Mouse (Mus musculus): ENCODE data around the gene 1190005I06Rik. TPM values are rescaled to one million over a fixed set of nuclear protein-coding genes. Genes with fewer than 3 reads are reported as not detected.
"Not testable (repeated sequence)": the region's sequence is repeated elsewhere in the genome, so short reads cannot be mapped to it uniquely, and the experiment has no call there.

1190005I06Rik gene
- polyA plus RNA-seq, 1 experiment from 2014 or later = 18.1 TPM

GRCm38 (mm10) chr8:120681113-120681512, 33.7 kb upstream of the 1190005I06Rik start:
- Histone ChIP-seq H3K9ac (no peak overlapping the region), H3K27ac (no peak overlapping the region), H3K4me3 (no peak overlapping the region), H3K27me3 (replicated peaks) (no peaks in the 10 kb centered on the region), H3K4me2 (no peak overlapping the region), H3K4me1 (no peaks in the 10 kb centered on the region; the same call in 1 of the 2 replicates), H3K9me3 (no peaks in the 10 kb centered on the region), H3K36me3 (replicated peaks) (no peaks in the 10 kb centered on the region)
- no peak for ATAC-seq (replicated peaks)
- WGBS = 79% methylated on average over 10 of the region's 10 CpGs

GRCm38 (mm10) chr8:120680405-120680804, 33.0 kb upstream of the 1190005I06Rik start:
- not testable (repeated sequence) for H3K4me2 ChIP-seq; H3K4me3 ChIP-seq; H3K27ac ChIP-seq; H3K27me3 ChIP-seq (replicated peaks); H3K4me1 ChIP-seq; H3K36me3 ChIP-seq (replicated peaks); ATAC-seq (replicated peaks); H3K9me3 ChIP-seq; H3K9ac ChIP-seq
- 58% methylated on average over 7 of the region's 7 CpGs for WGBS

- no peak for ATAC-seq (replicated peaks)
- Histone ChIP-seq H3K27me3 (replicated peaks) (no peaks in the 10 kb centered on the region), H3K27ac (no peak overlapping the region), H3K4me1 (no peaks in the 10 kb centered on the region; the same call in 1 of the 2 replicates), H3K4me2 (no peak overlapping the region), H3K36me3 (replicated peaks) (no peaks in the 10 kb centered on the region), H3K4me3 (no peak overlapping the region), H3K9ac (no peak overlapping the region), H3K9me3 (no peaks in the 10 kb centered on the region)
- WGBS = 78% methylated on average over 11 of the region's 11 CpGs
These were observed 32.4 kb upstream of the 1190005I06Rik start for GRCm38 (mm10) chr8:120679629-120680387.

- H3K27ac ChIP-seq = no peak overlapping the region
- no peak overlapping the region for H3K4me3 ChIP-seq
- peaks cover 2% of the 10 kb centered on the region; the same call in 1 of the 2 replicates for H3K36me3 ChIP-seq (replicated peaks)
- H3K9me3 ChIP-seq = no peaks in the 10 kb centered on the region
- H3K4me2 ChIP-seq = no peak overlapping the region
- 0 out of 2 replicates have a peak, but pooled peaks have one; percentile 56 for ATAC-seq (replicated peaks)
- H3K9ac ChIP-seq = no peak overlapping the region
- 11% methylated on average over 10 of the region's 10 CpGs for WGBS
- no peaks in the 10 kb centered on the region; the same call in 1 of the 2 replicates for H3K4me1 ChIP-seq
- no peaks in the 10 kb centered on the region for H3K27me3 ChIP-seq (replicated peaks)
These were observed 31.0 kb upstream of the 1190005I06Rik start for GRCm38 (mm10) chr8:120678447-120678846.

- Histone ChIP-seq H3K9ac (no peak overlapping the region), H3K4me1 (peaks cover 8% of the 10 kb centered on the region; the same call in 1 of the 2 replicates)
- 75% methylated on average over 8 of the region's 8 CpGs for WGBS
These were observed 28.3 kb upstream of the 1190005I06Rik start for GRCm38 (mm10) chr8:120675718-120676117.

GRCm38 (mm10) chr8:120673298-120673697, 25.9 kb upstream of the 1190005I06Rik start:
- no peak overlapping the region for H3K4me3 ChIP-seq
- ATAC-seq (replicated peaks) = no peak
- H3K27ac ChIP-seq = no peak overlapping the region
- peaks cover 24% of the 10 kb centered on the region for H3K4me1 ChIP-seq
- no peak overlapping the region for H3K9ac ChIP-seq
- no peak overlapping the region for H3K4me2 ChIP-seq
- WGBS = 93% methylated on average over 7 of the region's 7 CpGs
- no peaks in the 10 kb centered on the region for H3K27me3 ChIP-seq (replicated peaks)
- no peaks in the 10 kb centered on the region for H3K9me3 ChIP-seq
- H3K36me3 ChIP-seq (replicated peaks) = peaks cover 18% of the 10 kb centered on the region; the same call in 1 of the 2 replicates

More at GRCm38 (mm10) chr8:120675718-120676117, 28.3 kb upstream of the 1190005I06Rik start:
- no peak for ATAC-seq (replicated peaks)
- no peak overlapping the region for H3K27ac ChIP-seq
- H3K9me3 ChIP-seq = no peaks in the 10 kb centered on the region
- no peaks in the 10 kb centered on the region for H3K27me3 ChIP-seq (replicated peaks)
- H3K4me3 ChIP-seq = no peak overlapping the region
- peaks cover 18% of the 10 kb centered on the region; the same call in 1 of the 2 replicates for H3K36me3 ChIP-seq (replicated peaks)
- H3K4me2 ChIP-seq = no peak overlapping the region

- Histone ChIP-seq H3K4me1 (peaks cover 24% of the 10 kb centered on the region), H3K9me3 (no peaks in the 10 kb centered on the region), H3K27ac (no peak overlapping the region), H3K27me3 (replicated peaks) (no peaks in the 10 kb centered on the region), H3K4me2 (no peak overlapping the region), H3K4me3 (no peak overlapping the region), H3K36me3 (replicated peaks) (peaks cover 18% of the 10 kb centered on the region; the same call in 1 of the 2 replicates), H3K9ac (no peak overlapping the region)
- ATAC-seq (replicated peaks) = no peak
- WGBS = 93% methylated on average over 16 of the region's 16 CpGs
These were observed 25.3 kb upstream of the 1190005I06Rik start for GRCm38 (mm10) chr8:120672626-120673229.

- H3K27me3 ChIP-seq (replicated peaks) = no peaks in the 10 kb centered on the region
- no peak overlapping the region for H3K27ac ChIP-seq
- WGBS = 53% methylated on average over 6 of the region's 6 CpGs
- peaks cover 18% of the 10 kb centered on the region; the same call in 1 of the 2 replicates for H3K36me3 ChIP-seq (replicated peaks)
- no peak overlapping the region for H3K9ac ChIP-seq
- H3K4me2 ChIP-seq = no peak overlapping the region
- H3K4me1 ChIP-seq = peaks cover 30% of the 10 kb centered on the region
- H3K4me3 ChIP-seq = no peak overlapping the region
- no peak for ATAC-seq (replicated peaks)
- H3K9me3 ChIP-seq = no peaks in the 10 kb centered on the region
These were observed 24.3 kb upstream of the 1190005I06Rik start for GRCm38 (mm10) chr8:120671775-120672174.

- Histone ChIP-seq H3K4me3 (peak within 1 kb of the TSS; percentile 98), H3K4me1 (peaks cover 61% of the 10 kb centered on the region), H3K27ac (peak within 1 kb of the TSS; percentile 85), H3K36me3 (replicated peaks) (peaks cover 17% of the 10 kb centered on the region; the same call in 1 of the 2 replicates), H3K9ac (peak within 1 kb of the TSS; percentile 97), H3K9me3 (no peaks in the 10 kb centered on the region), H3K27me3 (replicated peaks) (no peaks in the 10 kb centered on the region), H3K4me2 (peak within 1 kb of the TSS; percentile 73)
- WGBS = under 1% methylated on average over 50 of the region's 51 CpGs
- ATAC-seq (replicated peaks) = no peak
These were observed 21.0 kb upstream of the 1190005I06Rik start, which contains the start of gene Emc8 for GRCm38 (mm10) chr8:120668374-120668905. Gene Emc8, minus strand, starts transcription at chr8:120668573.

- no peaks in the 10 kb centered on the region for H3K9me3 ChIP-seq
- H3K36me3 ChIP-seq (replicated peaks) = peaks cover 10% of the 10 kb centered on the region; the same call in 1 of the 2 replicates
- no peaks in the 10 kb centered on the region for H3K27me3 ChIP-seq (replicated peaks)
- H3K4me2 ChIP-seq = peak within 1 kb of the TSS; percentile 73
- ATAC-seq (replicated peaks) = peak; percentile 94
- peak within 1 kb of the TSS; percentile 97 for H3K9ac ChIP-seq
- H3K4me1 ChIP-seq = peaks cover 61% of the 10 kb centered on the region
- peak within 1 kb of the TSS; percentile 85 for H3K27ac ChIP-seq
- H3K4me3 ChIP-seq = peak within 1 kb of the TSS; percentile 98
- WGBS = under 1% methylated on average over 105 of the region's 105 CpGs
These were observed 20.3 kb upstream of the 1190005I06Rik start, which contains the start of the genes Gm27021 and Cox4i1 for GRCm38 (mm10) chr8:120667561-120668373. Gene Gm27021, minus strand, starts transcription at chr8:120668079. Gene Cox4i1, plus strand, starts transcription at chr8:120668222.

- Histone ChIP-seq H3K36me3 (replicated peaks) (peaks cover 2% of the 10 kb centered on the region; the same call in 1 of the 2 replicates), H3K27me3 (replicated peaks) (no peaks in the 10 kb centered on the region), H3K4me3 (peak overlapping the region; percentile 98), H3K27ac (peak overlapping the region; percentile 85), H3K9ac (peak overlapping the region; percentile 97), H3K4me2 (peak overlapping the region; percentile 73), H3K9me3 (no peaks in the 10 kb centered on the region), H3K4me1 (peaks cover 61% of the 10 kb centered on the region)
- 2% methylated on average over 17 of the region's 17 CpGs for WGBS
- no peak for ATAC-seq (replicated peaks)
These were observed 19.5 kb upstream of the 1190005I06Rik start for GRCm38 (mm10) chr8:120666807-120667470.
